Mouse (Mus musculus) duodenum, adult 2 months (tissue): ENCODE measurements around the gene Slc9a8. TPM values are rescaled to one million over a fixed set of nuclear protein-coding genes. Genes with fewer than 3 reads are reported as not detected.

ENCODE experiments used
- polyA plus RNA-seq: library from polyadenylated mRNA; depleted of rRNA; stranded (reverse); fragments of >200 nt; gene quantifications from 2 replicates; pipeline ENCODE4 v1.2.3, GENCODE M21; 2012; ENCODE audit warnings: low replicate concordance; rRNA removed

The Slc9a8 gene
- polyA plus RNA-seq, result 30.6 and 35.2 TPM in 2 replicates

DNA sequence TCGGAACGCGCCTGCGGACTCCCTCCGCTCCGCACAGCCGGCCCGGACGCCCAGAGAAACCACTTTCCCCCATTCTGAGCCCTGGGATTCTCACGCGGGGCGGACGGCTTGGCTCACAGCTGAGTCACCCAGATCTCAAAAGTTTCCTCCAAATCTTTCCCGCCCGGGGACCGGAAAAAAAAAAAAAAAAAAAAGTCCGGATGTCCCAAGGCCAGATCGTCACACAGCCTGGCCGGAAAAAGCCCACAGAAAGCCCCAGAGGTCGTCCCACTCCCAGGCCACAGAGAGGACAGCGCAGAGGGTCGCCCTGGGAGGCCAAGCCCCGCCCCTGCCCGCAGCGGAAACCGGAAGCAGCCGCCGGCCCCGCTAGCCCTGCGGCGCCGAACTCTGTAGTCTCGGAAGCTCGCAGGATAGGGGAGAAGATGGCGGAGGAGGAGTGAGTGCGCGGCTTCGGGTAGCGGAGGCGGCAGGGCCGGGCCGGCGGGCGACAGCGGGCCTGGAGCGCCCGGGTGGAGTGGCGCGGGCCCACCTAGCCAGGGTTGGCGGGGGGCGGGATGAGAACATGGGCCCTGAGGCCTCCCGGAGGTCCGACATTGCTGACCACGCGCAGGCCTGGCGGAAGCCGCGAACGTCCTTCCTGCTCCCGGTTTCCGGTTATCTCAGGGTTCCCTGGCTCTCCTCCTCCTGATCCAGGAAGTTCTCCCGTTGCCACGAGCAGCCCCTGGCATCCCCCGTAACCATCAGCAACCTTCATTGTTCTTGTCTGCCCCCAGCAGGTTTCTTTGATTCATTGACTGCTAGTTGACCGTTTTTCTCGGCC, at the start of gene Slc9a8:
Gene Slc9a8, plus strand, starts transcription at position 383 of the 820 bp plus-strand sequence.

DNA sequence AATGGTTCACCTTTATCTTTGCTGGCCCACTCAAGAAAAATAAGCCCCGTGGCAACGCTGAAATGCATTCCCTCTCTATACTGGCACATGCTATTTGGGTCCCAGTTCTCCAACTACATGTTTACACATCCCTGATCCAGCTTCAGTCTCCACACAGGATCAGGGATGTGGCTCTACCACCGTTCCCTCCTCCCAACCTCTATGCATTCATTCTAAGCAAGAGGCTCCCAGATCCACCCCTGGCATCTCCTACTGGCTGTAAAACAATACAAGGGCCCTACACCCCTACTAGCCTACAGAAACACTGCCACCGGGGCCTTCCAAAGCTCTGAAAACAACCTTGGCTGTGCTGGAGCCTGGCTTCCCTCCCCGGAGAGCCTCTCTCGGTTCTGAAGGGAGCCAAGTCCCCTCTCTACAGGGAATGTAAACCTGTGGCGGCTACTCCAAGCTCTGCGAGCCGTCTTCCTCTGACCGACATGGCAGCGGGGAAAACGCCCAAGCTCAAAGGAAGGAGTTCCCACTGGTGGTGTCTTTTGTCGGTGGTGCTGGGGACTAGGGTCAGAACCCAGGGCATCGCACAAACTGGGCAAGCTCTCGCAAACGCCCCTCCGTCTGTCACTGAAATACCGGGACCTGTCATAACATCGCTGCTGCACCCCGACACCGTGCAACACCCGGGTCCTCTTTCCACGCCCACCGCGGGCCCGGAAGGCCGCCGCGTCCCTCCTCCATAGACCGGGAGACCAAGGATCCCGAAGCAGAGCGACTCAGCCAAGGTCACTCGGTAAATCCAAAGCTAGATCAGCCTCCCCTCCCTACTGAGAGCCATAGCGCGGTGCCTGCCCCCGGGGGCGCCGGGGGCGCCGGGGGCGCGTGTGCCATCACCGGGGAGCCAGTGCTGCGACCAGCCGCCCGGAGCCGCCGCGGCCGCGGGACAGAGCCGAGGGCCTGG, 70.5 kb downstream of the Slc9a8 start, which contains the start of gene Rnf114:
Gene Rnf114, plus strand, starts transcription at position 889 of the 952 bp plus-strand sequence.

DNA sequence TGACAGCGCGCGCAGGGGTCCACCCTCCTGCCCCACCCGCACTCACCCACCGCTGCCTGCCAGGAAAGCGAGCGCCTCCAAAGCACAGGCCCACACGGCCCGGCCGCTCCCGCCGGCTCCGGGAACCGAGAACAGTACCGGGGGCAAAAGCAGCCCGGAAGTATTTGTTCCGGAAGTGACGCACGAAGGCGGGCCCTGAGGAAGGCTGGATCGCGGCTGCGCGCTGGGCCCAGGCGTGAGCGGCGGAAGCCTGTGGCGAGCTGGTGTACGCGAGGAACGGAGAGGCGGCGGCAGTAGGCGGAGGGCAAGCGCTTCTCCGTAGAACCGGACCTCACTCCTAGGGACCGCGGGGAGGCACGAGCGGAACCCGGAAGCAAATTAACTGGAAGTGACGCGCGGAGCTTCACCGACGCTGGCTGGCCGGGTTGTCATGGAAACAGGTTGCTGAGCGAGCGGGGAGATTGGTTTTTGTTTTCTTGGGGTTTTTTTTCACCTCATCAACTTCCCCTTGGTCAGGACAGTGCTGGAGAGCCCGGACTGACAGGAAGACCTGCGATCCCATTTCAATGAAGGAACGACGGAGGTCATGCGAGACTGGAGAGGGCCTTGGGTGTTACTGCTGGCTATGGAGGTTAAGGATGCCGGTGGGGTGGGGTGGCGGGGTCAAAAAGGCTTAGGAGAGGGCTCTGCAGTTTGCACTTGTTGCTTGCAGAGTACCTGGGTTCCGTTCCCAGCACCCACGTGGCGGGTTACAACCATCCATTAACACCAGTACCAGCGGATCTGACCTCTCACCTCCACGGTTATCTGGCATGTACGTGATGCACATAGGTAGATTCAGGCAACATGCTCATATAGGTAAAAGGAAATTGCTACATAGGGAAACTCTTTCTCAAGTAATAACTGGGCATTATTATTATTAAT, 71.5 kb downstream of the Slc9a8 start, which contains the start of gene Spata2:
Gene Spata2, minus strand, starts transcription at position 175 of the 924 bp plus-strand sequence.

Other genes starting within 250 kb of the Slc9a8 start
- 1.5 and 3.1 TPM in 2 replicates for gene Kcnb1, start 231.6 kb upstream of the Slc9a8 start, polyA plus RNA-seq
- 7.1 and 7.9 TPM in 2 replicates for gene Ptgis, start 181.1 kb upstream of the Slc9a8 start, polyA plus RNA-seq
- 28.0 and 57.3 TPM in 2 replicates for gene B4galt5, start 72.5 kb upstream of the Slc9a8 start, polyA plus RNA-seq
- gene Rnf114, start 70.9 kb downstream of the Slc9a8 start, polyA plus RNA-seq, result 62.9 and 102 TPM in 2 replicates
- 37.5 and 44.1 TPM in 2 replicates for gene Spata2, start 71.2 kb downstream of the Slc9a8 start, polyA plus RNA-seq
- gene Snai1, start 116.5 kb downstream of the Slc9a8 start, polyA plus RNA-seq, result 14.7 and 15.1 TPM in 2 replicates
- gene Ube2v1, start 210.4 kb downstream of the Slc9a8 start, polyA plus RNA-seq, result 81.3 and 134 TPM in 2 replicates
- gene Gm20431, start 239.8 kb downstream of the Slc9a8 start, polyA plus RNA-seq, result 30.0 TPM in 1 of 2 replicates, not detected in the other